Mouse (Mus musculus) cerebellum, postnatal 36 days (tissue): ENCODE results near the gene Arhgef3.

Experiments
- DNase-seq, 2 experiments: peaks; one replicate each; pipeline ENCODE4 v3.0.0; 2021 to 2022; ENCODE audit warnings: mixed read lengths in 2 of 2

The Arhgef3 gene

DNA sequence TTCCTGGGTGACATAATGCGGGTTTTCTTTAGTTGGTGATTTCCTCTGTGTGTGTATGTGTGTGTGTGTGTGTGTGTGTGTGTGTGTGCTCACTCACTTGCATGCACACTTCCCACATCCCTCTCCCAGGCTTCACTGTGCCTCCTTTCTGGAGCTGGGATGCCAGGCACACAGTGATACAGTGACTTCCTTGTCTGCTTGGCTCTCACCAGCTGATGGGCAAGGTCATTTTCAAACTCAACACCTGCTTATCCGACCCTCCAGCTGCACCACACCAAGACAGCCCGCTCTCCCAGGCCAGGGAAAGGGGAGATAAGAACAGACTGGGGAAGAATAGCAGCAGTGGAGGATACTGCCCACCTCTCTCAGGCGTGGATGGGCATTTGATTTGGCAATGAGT is 52.5 kb downstream of the Arhgef3 start:
- no peak for DNase-seq

DNA sequence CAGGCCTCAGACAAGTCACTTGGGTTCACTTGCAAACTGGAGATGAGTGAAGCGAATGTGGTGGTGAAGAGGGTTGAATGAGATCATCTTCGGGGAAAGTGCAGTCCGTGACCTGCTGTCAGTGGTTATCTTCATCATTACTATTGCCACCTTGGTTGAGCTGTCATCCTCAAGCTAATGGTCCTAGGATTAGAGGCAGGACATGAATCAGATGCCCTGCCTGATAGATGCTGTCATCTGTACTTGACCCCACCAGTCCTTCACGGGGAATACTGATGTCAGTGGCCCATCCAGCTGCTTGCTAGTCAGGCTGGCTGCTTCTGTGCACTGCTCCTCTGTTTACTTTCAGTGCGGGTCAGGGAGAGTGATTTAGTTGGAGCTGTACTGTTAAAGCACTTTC is 53.7 kb downstream of the Arhgef3 start:
- DNase-seq = no peak

GRCm38 (mm10) chr14:27169287-27169686 is 54.6 kb downstream of the Arhgef3 start:
- DNase-seq = no peak

GRCm38 (mm10) chr14:27170421-27170820 is 55.7 kb downstream of the Arhgef3 start:
- DNase-seq = no peak

- no peak for DNase-seq
These were observed 56.6 kb downstream of the Arhgef3 start for GRCm38 (mm10) chr14:27171175-27171830.

GRCm38 (mm10) chr14:27173178-27173803 is 58.6 kb downstream of the Arhgef3 start:
- DNase-seq = no peak

- DNase-seq = no peak
These were observed 59.6 kb downstream of the Arhgef3 start for GRCm38 (mm10) chr14:27174188-27174786.

GRCm38 (mm10) chr14:27174831-27175301 is 60.2 kb downstream of the Arhgef3 start:
- no peak for DNase-seq

DNA sequence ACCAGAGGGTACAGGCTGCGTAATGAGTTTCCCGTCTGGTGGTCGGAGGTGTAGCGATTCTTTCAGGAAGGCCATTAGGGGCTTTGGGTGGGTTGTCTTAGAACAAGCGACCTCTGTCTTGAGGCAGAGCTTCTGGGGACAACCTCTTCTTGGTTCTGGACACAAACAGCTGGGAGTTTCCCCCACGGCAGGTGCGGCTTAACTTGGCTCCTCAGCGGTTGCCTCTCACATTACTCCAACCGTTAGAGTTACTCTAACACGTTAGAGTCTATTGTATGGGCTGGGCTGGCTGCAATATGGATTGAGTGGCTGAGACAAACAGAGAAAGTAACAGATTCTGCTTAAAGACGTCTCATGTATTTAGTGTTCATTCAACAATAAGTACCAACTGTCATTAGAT is 60.6 kb downstream of the Arhgef3 start:
- DNase-seq = no peak

- no peak for DNase-seq
These were observed 63.3 kb downstream of the Arhgef3 start for GRCm38 (mm10) chr14:27177800-27178559.

DNA sequence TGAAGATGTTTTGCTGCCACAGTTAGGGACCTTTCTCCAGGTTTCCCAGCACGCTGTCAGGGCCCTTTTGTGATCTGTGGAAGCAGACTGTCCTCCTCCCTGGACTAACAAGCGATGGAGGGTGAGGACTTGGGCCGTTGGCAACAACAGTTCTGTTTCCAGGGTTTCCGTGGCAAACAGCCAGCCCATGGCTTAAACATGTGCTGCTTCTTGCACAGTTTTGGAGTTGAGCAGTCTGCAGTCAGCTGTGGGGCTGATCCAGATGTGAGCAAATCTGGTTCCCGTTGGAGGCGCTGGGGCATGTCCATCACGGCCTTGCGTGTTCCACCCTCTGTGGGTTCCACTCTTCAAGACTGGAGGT is 63.8 kb downstream of the Arhgef3 start:
- no peak for DNase-seq

GRCm38 (mm10) chr14:27179771-27180170 is 65.1 kb downstream of the Arhgef3 start:
- DNase-seq = no peak

DNA sequence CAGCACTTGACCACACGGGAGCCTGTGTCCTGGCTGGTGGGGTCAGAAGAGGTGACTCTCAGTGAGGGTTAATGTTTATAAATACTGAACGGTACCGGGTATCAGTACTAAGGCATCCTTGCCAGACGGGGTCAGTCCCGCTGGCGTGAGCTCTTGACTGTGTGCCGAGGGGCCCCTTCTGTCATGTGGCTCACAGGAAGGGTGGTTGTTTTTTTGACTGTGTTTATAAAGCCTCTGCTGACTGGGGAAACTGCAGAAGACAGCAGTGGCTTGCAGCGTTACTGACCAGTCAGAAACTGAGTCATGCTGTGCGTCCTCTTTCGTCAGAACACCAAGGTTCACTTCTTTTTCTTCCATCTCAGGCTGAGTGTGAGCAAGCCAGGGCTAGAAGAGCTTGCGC is 67.4 kb downstream of the Arhgef3 start:
- DNase-seq = no peak

GRCm38 (mm10) chr14:27182646-27183438 is 68.1 kb downstream of the Arhgef3 start:
- peak; percentile 25 to 37 for DNase-seq

- peak; percentile 58 to 81 for DNase-seq
These were observed 69.0 kb downstream of the Arhgef3 start for GRCm38 (mm10) chr14:27183501-27184230.

GRCm38 (mm10) chr14:27185902-27186301 is 71.2 kb downstream of the Arhgef3 start:
- no peak for DNase-seq

DNA sequence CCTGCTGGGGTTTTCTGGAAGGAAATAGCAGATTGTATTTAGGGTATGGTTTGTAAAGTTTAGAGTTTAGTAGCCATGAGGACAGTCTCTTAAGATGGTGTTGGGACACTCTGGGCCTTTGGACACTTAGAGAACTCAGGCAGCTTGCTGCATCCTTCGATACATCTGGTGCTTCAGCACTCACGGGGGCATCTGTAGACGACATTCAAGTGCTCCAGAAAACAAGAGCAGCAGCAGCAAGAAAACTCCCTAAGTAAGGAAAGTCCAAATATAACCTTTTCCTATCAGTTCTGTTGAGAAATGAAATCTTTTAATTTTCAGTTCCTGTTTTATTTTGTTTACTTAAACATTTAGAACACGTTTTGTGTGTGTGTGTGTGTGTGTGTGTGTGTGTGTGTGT is 71.9 kb downstream of the Arhgef3 start:
- no peak for DNase-seq

GRCm38 (mm10) chr14:27187025-27187424 is 72.3 kb downstream of the Arhgef3 start:
- DNase-seq = peak; percentile 84 to 88

DNA sequence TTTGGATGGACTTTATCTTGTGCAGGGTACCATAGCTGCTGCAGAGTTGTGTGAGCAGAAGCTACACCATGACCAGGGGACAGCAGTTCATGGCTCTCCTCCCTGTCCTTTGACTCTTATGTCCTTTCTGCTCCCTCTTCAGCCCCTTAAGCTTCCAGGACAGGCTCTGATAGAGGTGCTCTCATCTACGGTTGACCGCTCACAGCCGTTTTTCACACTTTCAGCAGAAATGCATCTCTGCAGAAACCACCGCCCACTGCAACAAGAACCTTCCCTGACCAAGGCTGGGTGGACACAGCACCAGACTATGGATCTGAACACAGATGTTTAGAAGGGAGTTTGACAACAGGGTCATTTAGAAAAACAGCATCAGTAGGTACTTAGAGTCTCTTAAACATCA is 73.2 kb downstream of the Arhgef3 start:
- no peak for DNase-seq

GRCm38 (mm10) chr14:27192450-27192849 is 77.8 kb downstream of the Arhgef3 start:
- peak; percentile 28 to 39 for DNase-seq

DNA sequence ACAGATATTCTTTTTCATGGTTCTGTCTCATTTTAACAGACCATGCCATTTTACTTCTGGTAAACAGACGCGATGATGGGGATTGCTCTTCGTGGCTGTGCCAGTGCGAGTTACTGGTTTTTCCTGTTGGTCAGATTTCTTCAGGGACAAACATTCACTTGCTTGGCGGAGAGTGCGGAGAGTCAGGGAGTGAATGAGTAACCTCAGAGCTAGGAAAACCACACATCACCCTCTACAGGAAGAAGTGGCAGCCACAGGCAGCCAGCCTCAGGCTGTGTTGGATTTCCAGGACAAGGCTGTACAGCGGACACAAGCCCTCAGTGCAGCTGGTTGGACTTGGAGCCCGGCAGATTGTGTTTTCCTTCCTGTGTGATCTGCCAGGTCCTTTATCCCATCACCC is 82.3 kb downstream of the Arhgef3 start:
- DNase-seq = no peak
